Mouse (Mus musculus): ENCODE data around the gene Gm13124. TPM values are rescaled to one million over a fixed set of nuclear protein-coding genes. Genes with fewer than 3 reads are reported as not detected.
"Not testable (repeated sequence)": the region's sequence is repeated elsewhere in the genome, so short reads cannot be mapped to it uniquely, and the experiment has no call there.

The Gm13124 gene
- total RNA-seq (2021) = not detected
- long read RNA-seq, experiment 1 = 0 reads
- long read RNA-seq, experiment 2 = 0 reads

DNA sequence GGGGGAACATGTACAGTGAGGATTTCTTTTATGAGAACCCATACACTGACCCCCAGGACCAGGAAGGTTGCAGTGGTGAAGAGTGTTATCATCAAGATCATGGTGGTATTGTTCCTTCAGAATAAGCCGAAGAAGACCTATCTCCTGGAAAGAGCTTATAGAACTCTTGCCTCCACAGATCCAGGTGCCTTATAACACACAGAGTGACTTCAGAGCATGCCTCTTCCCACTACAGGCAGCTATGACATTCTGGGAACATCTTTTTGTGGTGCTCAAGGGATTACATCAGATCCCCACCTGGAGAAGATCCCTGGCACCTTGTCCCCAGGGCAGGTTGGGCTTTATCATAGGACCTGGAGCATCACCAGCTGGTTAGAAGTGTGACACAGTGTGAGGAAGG lies at the start of gene Gm13124:
TSS of gene Gm13124 (minus strand) at position 101 of the 400 bp plus-strand sequence.
- DNase-seq (ENCODE audit: low spot score in 2 of 2) = no peak

DNA sequence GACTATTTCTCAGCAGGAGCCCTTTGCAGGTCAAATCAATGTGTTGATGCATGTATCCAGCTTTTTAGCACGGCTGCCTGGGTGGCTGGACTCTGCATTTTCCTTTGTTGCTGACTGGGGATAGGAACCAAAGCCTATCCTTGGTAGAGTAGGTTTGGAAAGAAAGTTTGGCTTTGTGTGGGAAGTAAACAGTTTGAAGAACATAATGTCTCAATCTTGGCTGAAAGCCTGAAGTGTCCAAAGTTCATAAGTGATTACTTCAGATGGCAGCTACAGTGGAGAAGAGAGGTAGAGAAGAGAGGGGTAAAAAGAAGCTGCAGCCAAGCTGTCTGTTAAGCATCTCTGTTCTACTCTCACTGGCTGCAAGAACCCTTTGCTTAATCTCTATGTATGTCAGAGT lies 49.7 kb upstream of the Gm13124 start:
- no peak for DNase-seq (ENCODE audit: low spot score in 2 of 2)

DNA sequence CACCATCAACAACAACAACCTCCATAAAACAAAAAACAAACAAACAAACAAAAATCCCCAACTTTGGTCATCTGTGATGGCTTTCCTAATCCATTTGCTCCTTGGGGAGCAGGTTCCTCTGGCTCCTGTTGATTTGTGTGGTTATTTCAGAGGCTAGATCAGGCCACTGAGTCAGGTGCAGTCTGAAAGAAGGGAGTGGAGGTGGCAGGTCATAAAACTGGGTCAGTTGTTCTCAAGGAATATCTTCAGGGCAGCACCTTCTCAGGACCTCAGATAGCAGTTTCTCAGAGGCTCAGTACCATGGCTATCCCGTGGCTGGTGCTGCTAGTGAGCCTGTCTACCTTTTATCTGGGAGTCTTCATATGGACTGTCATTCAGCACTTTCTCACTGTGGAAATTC lies 48.5 kb upstream of the Gm13124 start, which contains the start of gene Aadacl4:
TSS of gene Aadacl4 (plus strand) at position 301 of the 400 bp plus-strand sequence.
- no peak for DNase-seq (ENCODE audit: low spot score in 2 of 2)

DNA sequence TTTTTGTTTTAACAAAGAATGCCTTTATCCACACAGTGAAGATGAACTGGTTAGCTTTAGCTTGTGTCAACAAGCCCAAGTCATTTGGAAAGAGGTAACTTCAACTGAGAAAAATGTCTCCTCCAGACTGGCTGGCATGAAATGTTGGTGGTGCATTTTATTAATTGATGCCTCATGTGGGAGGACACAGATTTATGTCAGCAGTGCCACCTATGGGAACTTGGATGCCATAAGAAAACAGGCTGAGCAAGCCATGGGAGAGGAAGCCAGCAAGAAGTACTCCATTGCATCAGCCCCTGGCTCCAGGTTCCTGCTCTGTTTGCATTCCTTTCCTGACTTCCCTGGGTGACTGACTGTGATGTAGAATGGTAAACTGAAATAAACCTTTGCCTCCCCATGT lies 27.9 kb upstream of the Gm13124 start:
- DNase-seq (ENCODE audit: low spot score in 2 of 2) = no peak

DNA sequence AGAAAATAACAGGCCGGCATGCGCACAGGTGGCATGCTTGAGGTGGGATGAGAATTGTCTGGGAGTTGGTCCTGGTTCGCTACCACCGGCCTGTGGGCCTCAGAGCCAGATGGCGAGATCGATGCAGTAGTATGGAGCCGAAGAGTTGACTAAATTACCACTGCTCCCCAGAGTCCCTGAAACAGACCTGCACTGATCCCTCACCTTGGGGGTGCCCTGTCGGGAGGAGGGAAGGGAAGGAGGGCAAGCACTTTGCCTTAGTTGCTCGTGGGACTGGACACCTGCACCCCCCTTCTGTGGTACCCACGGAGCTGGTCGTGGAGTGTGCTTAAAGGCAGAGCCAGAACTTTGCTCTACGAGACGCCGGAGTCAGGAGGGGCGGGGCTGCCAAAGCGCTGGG lies 21.3 kb upstream of the Gm13124 start:
- not testable (repeated sequence) for DNase-seq (ENCODE audit: low spot score in 2 of 2)

DNA sequence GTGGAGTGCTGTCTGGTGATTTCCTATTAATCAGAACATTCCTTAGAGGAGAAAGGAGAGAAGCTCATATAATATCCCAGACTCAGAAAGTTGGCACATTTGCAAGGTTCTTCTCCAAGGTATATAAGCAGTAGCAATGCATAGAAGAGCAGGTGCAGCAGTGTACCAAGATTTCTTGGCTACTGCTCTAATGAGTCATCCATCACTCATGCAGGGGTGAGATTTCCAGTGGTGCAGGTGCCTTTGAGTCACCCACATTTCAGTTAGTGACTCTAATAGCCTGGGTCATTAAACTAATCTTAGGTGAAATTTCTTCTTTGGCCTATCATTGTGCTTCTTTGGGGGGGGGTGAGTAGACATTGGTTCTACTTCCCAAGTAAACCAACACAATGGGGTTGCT lies 2.8 kb upstream of the Gm13124 start:
- DNase-seq (ENCODE audit: low spot score in 2 of 2) = no peak

DNA sequence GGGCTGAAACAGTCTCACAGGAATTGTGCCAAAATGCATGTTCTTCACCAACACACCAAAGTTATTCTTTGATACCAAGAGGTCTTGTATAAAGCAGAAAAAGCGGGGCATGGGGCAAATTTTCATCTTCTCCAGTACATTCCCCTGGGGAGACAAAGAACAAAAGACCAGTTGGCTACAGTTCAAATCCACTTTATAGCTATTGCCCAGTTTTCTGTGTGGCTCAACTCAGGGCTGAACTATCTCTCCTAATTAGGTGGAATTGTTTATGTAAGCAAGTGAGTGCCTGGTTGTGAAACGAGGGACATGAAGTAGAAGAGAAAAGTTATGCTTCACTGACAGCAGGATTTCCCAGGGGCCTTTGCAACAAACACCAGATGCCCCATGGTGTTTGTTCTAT lies 3.7 kb downstream of the Gm13124 start:
- DNase-seq (ENCODE audit: low spot score in 2 of 2) = no peak

DNA sequence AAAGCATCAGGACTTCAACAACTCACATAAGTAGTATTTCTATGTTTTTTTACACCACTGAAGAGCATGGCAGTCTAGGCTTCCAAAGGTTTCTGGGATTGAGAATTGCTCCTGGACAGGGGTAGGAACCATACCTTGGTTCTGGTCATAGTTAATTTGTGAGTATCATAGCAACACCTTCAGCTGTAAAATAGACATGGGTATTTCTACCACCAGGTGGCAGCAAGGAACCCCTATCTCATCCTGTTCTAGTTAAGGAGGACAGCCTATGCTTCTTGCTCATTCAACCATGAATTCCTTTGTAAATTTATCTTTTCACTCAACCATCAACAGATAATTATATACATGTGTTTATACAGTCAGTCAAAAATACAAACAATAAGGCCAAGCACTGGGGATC lies 5.1 kb downstream of the Gm13124 start:
- no peak for DNase-seq (ENCODE audit: low spot score in 2 of 2)

DNA sequence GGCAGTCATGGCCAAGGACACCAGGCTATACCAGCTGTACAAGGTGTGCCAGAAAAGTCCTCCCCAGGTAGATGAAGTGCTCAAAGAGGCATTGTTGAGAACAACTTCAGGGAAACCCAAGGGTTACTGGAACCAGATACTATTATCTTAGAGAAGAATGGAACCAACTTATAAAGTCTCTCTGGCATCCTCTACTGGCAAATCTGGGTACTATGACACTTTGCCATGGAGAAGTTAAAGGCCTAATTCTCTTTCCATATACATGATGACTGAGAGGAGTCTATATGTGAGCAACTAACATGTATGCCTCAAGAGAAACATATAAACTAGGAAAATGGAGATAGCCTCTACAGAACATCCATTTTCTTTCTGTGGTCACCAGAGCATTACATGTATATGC lies 13.8 kb downstream of the Gm13124 start:
- no peak for DNase-seq (ENCODE audit: low spot score in 2 of 2)

DNA sequence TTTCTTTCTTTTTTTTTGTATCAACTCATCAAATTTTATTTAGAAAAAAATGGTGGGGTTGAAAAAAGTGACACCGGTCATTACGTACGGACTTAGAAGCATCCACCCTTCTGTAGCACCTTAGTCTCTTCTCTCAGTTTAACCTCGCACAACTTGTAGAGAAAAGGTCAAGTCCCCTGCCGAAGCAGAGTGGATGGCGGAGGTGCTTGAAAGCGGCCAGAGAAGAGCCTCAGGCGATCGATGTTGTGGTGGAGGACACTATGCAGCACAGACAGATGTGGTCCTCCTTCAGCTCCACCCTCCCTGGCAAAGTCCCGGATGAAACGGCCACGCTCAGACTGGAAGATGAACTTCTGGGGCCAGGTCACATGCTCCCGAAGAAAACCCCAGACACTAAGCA lies 19.6 kb downstream of the Gm13124 start:
- not testable (repeated sequence) for DNase-seq (ENCODE audit: low spot score in 2 of 2)

DNA sequence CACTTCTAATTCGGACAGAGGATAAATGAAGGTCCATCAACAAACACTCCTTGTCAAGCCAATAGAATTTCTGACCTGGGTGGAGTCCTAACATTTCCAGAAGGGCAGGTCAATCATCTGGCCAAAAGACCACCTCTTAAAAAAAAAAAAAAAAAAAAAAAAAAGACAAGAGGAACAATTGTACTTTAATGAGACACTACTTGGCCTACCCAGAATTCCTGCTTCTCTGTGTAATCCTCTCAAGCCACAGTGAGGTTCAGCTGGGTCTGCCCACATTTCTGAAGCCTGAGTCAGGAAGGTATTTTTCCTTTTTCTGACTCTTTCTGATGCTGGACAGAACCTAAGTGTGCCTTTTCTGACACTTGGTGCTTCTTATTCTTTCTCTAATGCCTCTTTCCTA lies 20.2 kb downstream of the Gm13124 start:
- DNase-seq (ENCODE audit: low spot score in 2 of 2) = no peak

DNA sequence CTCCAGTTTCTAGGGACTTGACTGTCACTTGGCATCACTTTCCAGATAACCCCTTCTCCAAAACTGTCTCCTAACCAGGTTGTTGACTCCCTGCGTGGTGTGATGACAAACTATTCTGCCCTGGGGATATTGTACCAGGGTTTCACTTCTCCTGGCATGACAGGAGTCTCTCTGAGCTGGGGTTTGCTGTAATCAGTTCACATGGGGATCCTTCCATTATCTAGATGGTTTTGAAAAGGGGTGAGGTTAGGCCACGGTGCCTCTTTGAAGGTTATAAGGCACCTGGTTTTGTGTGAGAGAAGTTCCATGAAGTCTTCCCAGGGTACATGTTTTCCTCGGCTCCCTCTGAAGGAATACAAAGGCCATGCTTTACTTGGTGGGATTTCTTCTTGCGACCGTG lies 45.4 kb downstream of the Gm13124 start, which contains the start of gene 9430007A20Rik:
TSS of gene 9430007A20Rik (plus strand) at position 301 of the 400 bp plus-strand sequence.
- DNase-seq (ENCODE audit: low spot score in 2 of 2) = no peak

DNA sequence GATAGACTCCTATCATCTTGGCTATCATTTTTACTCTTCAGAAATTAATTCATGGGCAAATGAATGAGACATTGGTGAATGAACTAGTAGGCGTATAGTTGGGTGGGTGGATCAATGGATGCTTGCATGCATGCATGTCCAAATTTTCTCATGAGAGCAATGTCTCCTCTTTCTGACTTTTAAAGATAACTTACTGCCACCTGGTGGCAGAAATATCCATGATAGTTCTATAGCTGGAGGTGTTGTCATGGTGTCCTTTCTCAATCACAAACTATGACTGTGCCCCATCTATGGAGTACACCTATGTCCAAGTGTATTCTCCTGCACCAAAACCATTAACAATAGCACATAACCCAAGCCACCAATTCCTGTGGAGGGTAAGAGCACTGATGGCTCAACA lies 58.4 kb downstream of the Gm13124 start:
- no peak for DNase-seq (ENCODE audit: low spot score in 2 of 2)

Other genes starting within 250 kb of the Gm13124 start
- gene Gm13128, start 234.9 kb downstream of the Gm13124 start, total RNA-seq (2021) = not detected
- gene Gm13119, start 207.2 kb downstream of the Gm13124 start, total RNA-seq (2021) = not detected
- not detected for gene Pramef20, start 187.2 kb downstream of the Gm13124 start, total RNA-seq (2021)
- not detected for gene Pramef12, start 156.7 kb downstream of the Gm13124 start, total RNA-seq (2021)
- gene 1700012P22Rik, start 126.4 kb downstream of the Gm13124 start, total RNA-seq (2021) = not detected
- not detected for gene Gm9944, start 111.8 kb downstream of the Gm13124 start, total RNA-seq (2021)
- gene Aadacl3, start 101.4 kb downstream of the Gm13124 start, total RNA-seq (2021) = not detected
- gene 9430007A20Rik, start 45.3 kb downstream of the Gm13124 start, total RNA-seq (2021) = not detected
- not detected for gene Aadacl4, start 48.6 kb upstream of the Gm13124 start, total RNA-seq (2021)
- gene Gm436, start 121.2 kb upstream of the Gm13124 start, total RNA-seq (2021) = not detected
- gene Gm13178, start 156.3 kb upstream of the Gm13124 start, total RNA-seq (2021) = under 1 TPM in 1 of 2 experiments, not detected in 1; 0.30 TPM
- not detected for gene Gm438, start 221.4 kb upstream of the Gm13124 start, total RNA-seq (2021)

Measured in adrenal gland, adult 18-20 months (tissue).